ENCODE assay signal across 12 mouse cellular contexts in the genomic region with DNA sequence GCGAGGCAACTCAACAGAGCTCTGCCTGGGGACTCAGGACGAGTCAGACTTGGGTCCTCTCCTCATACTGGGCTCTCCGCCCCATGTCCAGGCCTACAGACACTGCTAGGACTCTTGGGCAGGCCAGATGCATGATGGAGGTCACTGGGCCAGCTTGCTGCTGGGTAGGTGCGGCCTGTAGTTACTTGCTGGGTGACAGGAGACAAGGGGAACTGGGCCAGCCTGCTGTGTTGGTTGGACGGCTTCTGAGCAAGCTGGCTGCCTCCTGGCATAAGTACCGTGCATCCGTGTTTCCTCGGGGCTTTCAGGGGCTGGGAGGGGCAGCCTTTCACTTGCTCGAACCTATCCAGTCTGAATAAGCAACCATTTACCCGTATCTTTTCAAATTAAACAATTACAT. TPM values are rescaled to one million over a fixed set of nuclear protein-coding genes. Genes with fewer than 3 reads are reported as not detected.
DNase-seq lines count a peak whose midpoint lies in the region; ATAC-seq lines count a peak whose summit lies in the region.
"Had no signal": no experiment of that assay in that cellular context is flagged by ENCODE, and none has a peak within 500 bp of the region (broad histone marks: within the 10 kb centered on the region; RNA-seq: fewer than 3 reads in every experiment).

No protein-coding gene starts in this region.

- no peaks in the 10 kb centered on the region for H3K9me3 ChIP-seq in hindbrain, embryonic 15.5 days
- no peaks in the 10 kb centered on the region for H3K9me3 ChIP-seq in hindbrain, embryonic 11.5 days (ENCODE audit: control insufficient read depth, low read length)
- no peaks in the 10 kb centered on the region for H3K9me3 ChIP-seq in kidney, embryonic 15.5 days (replicated peaks)

- H3K4me3 ChIP-seq in hindbrain, embryonic 15.5 days, result no peak overlapping the region
- H3K4me3 ChIP-seq in hindbrain, embryonic 11.5 days (ENCODE audit: low read depth, low read length), result no peak overlapping the region
- no peak overlapping the region for H3K4me3 ChIP-seq in kidney, embryonic 15.5 days (replicated peaks)

- peaks cover 14% of the 10 kb centered on the region; the same call in 1 of the 2 replicates for H3K4me1 ChIP-seq in hindbrain, embryonic 15.5 days (replicated peaks)
- H3K4me1 ChIP-seq in hindbrain, embryonic 11.5 days (replicated peaks; ENCODE audit: control insufficient read depth, insufficient read depth, low read length), result no peaks in the 10 kb centered on the region
- H3K4me1 ChIP-seq in kidney, embryonic 15.5 days, result peaks cover 30% of the 10 kb centered on the region

- ATAC-seq in hindbrain, embryonic 15.5 days (ENCODE audit: low FRiP score, low read depth), result no peak
- ATAC-seq in hindbrain, embryonic 11.5 days (ENCODE audit: low FRiP score), result no peak
- peak; percentile 35; the same call in 1 of the 2 replicates for ATAC-seq in kidney, embryonic 15.5 days (replicated peaks; ENCODE audit: low FRiP score)
- no peak for ATAC-seq in cerebellum, adult (ENCODE audit: insufficient number of reproducible peaks, low FRiP score, low TSS enrichment)

- H3K9ac ChIP-seq in hindbrain, embryonic 15.5 days, result no peak overlapping the region
- no peak overlapping the region for H3K9ac ChIP-seq in hindbrain, embryonic 11.5 days (ENCODE audit: low read depth, low read length)
- H3K9ac ChIP-seq in kidney, embryonic 15.5 days, result no peak overlapping the region

- peaks cover 31% of the 10 kb centered on the region for H3K36me3 ChIP-seq in hindbrain, embryonic 15.5 days
- H3K36me3 ChIP-seq in hindbrain, embryonic 11.5 days (ENCODE audit: control insufficient read depth, insufficient read depth, low read length), result 0 out of 2 replicates have a peak, but pooled peaks cover 3% of the 10 kb centered on the region
- peaks cover 55% of the 10 kb centered on the region for H3K36me3 ChIP-seq in kidney, embryonic 15.5 days

- no peak for DNase-seq in hindbrain, embryonic 11.5 days (ENCODE audit: low spot score)
- DNase-seq in 3T3-L1 (ENCODE audit: low read depth, low spot score), result peak; percentile 34
- DNase-seq in adipocyte (ENCODE audit: low spot score), result peak; percentile 75
- DNase-seq in layer of hippocampus, postnatal 25 days (ENCODE audit: extremely low spot score in 1 of 2, low spot score in 1 of 2), result no peak
- DNase-seq in adrenal gland, adult 8-10 months, result no peak
- DNase-seq: embryo, embryonic 11 days; gastrocnemius, postnatal 25 days; right cerebral cortex, postnatal 14 days had no signal

- H3K27ac ChIP-seq in hindbrain, embryonic 15.5 days (replicated peaks), result peak overlapping the region; percentile 31; the same call in 1 of the 2 replicates
- H3K27ac ChIP-seq in hindbrain, embryonic 11.5 days (ENCODE audit: low read depth, low read length), result no peak overlapping the region
- peak overlapping the region; percentile 45 for H3K27ac ChIP-seq in kidney, embryonic 15.5 days

- no peak overlapping the region for H3K4me2 ChIP-seq in hindbrain, embryonic 15.5 days
- no peak overlapping the region for H3K4me2 ChIP-seq in hindbrain, embryonic 11.5 days (replicated peaks; ENCODE audit: low read depth, low read length)
- no peak overlapping the region for H3K4me2 ChIP-seq in kidney, embryonic 15.5 days

- WGBS in hindbrain, embryonic 15.5 days, result 69% methylated on average over 10 of the region's 10 CpGs
- 82% methylated on average over 10 of the region's 10 CpGs for WGBS in hindbrain, embryonic 11.5 days
- 74% methylated on average over 10 of the region's 10 CpGs for WGBS in kidney, embryonic 15.5 days

- H3K27me3 ChIP-seq in hindbrain, embryonic 15.5 days, result no peaks in the 10 kb centered on the region
- H3K27me3 ChIP-seq in hindbrain, embryonic 11.5 days (ENCODE audit: control insufficient read depth, insufficient read depth, low read length), result no peaks in the 10 kb centered on the region
- H3K27me3 ChIP-seq in kidney, embryonic 15.5 days, result no peaks in the 10 kb centered on the region

RNA-seq across cellular contexts. Expression of gene Dtx2, which starts 21.0 kb away (rescaled TPM):
- polyA plus RNA-seq in hindbrain, embryonic 15.5 days (2015; fragmentation: Nextera tagmentation; extraction: Ambion mirVana), result 25.6 and 26.3 TPM in 2 replicates
- polyA plus RNA-seq in hindbrain, embryonic 11.5 days (2014; fragmentation: Nextera tagmentation; extraction: Ambion mirVana), result 21.6 and 23.5 TPM in 2 replicates
- 29.4 and 29.9 TPM in 2 replicates for polyA plus RNA-seq in kidney, embryonic 15.5 days (2015; fragmentation: Nextera tagmentation; extraction: Ambion mirVana)
- total RNA-seq in layer of hippocampus, postnatal 25 days (2021), result 1 to 10 TPM; 7.8 to 8.2 TPM
- 10 to 100 TPM; 13.0 to 17.6 (median 16.9) TPM for total RNA-seq in adrenal gland, adult 8-10 months (2022)

RNA-seq across cellular contexts. Expression of gene Upk3b, which starts 22.7 kb away (rescaled TPM):
- not detected in 2 replicates for polyA plus RNA-seq in hindbrain, embryonic 15.5 days (2015; fragmentation: Nextera tagmentation; extraction: Ambion mirVana)
- 0.11 and 0.45 TPM in 2 replicates for polyA plus RNA-seq in hindbrain, embryonic 11.5 days (2014; fragmentation: Nextera tagmentation; extraction: Ambion mirVana)
- polyA plus RNA-seq in kidney, embryonic 15.5 days (2015; fragmentation: Nextera tagmentation; extraction: Ambion mirVana), result 2.6 and 5.9 TPM in 2 replicates
- not detected for total RNA-seq in layer of hippocampus, postnatal 25 days (2021)
- total RNA-seq in adrenal gland, adult 8-10 months (2022), result 1 to 10 TPM; 2.8 to 6.9 (median 5.4) TPM

RNA-seq across cellular contexts. Expression of gene Zp3, which starts 35.7 kb away (rescaled TPM):
- polyA plus RNA-seq in hindbrain, embryonic 15.5 days (2015; fragmentation: Nextera tagmentation; extraction: Ambion mirVana), result 0.21 and 0.37 TPM in 2 replicates
- not detected in 2 replicates for polyA plus RNA-seq in hindbrain, embryonic 11.5 days (2014; fragmentation: Nextera tagmentation; extraction: Ambion mirVana)
- 0.30 TPM in 1 of 2 replicates, not detected in the other for polyA plus RNA-seq in kidney, embryonic 15.5 days (2015; fragmentation: Nextera tagmentation; extraction: Ambion mirVana)
- not detected for total RNA-seq in layer of hippocampus, postnatal 25 days (2021)
- total RNA-seq in adrenal gland, adult 8-10 months (2022), result not detected
- total RNA-seq: gastrocnemius, postnatal 25 days had no signal

RNA-seq across cellular contexts. Expression of gene Upk3bl, which starts 38.7 kb away (rescaled TPM):
- 0.22 and 0.43 TPM in 2 replicates for polyA plus RNA-seq in hindbrain, embryonic 15.5 days (2015; fragmentation: Nextera tagmentation; extraction: Ambion mirVana)
- 2.4 and 2.7 TPM in 2 replicates for polyA plus RNA-seq in hindbrain, embryonic 11.5 days (2014; fragmentation: Nextera tagmentation; extraction: Ambion mirVana)
- 2.8 and 3.2 TPM in 2 replicates for polyA plus RNA-seq in kidney, embryonic 15.5 days (2015; fragmentation: Nextera tagmentation; extraction: Ambion mirVana)
- total RNA-seq in layer of hippocampus, postnatal 25 days (2021), result not detected
- total RNA-seq in adrenal gland, adult 8-10 months (2022), result under 1 TPM in 1 of 4 experiments, not detected in 3; 0.41 TPM
- total RNA-seq: gastrocnemius, postnatal 25 days had no signal
- polyA plus RNA-seq: liver, embryonic 16.5 days had no signal

RNA-seq across cellular contexts. Expression of gene Ssc4d, which starts 41.3 kb away (rescaled TPM):
- 1.9 and 2.6 TPM in 2 replicates for polyA plus RNA-seq in hindbrain, embryonic 15.5 days (2015; fragmentation: Nextera tagmentation; extraction: Ambion mirVana)
- 1.6 and 2.4 TPM in 2 replicates for polyA plus RNA-seq in hindbrain, embryonic 11.5 days (2014; fragmentation: Nextera tagmentation; extraction: Ambion mirVana)
- 9.6 and 10.1 TPM in 2 replicates for polyA plus RNA-seq in kidney, embryonic 15.5 days (2015; fragmentation: Nextera tagmentation; extraction: Ambion mirVana)
- 1 to 10 TPM in 1 of 2 experiments, under 1 TPM in 1; 0.77 to 1.3 TPM for total RNA-seq in layer of hippocampus, postnatal 25 days (2021)
- total RNA-seq in adrenal gland, adult 8-10 months (2022), result 10 to 100 TPM in 1 of 4 experiments, 1 to 10 TPM in 3; 4.5 to 15.0 (median 7.8) TPM

Comparison
In these comparisons a context has a peak if more than half of its experiments do, and no peak if none do; other contexts are left out.
1. DNase-seq: peak in 3T3-L1 (single experiment) and adipocyte (single experiment); none in hindbrain, embryonic 11.5 days (single experiment), layer of hippocampus, postnatal 25 days (0 of 2) and adrenal gland, adult 8-10 months (single experiment).